Mouse (Mus musculus) granulocyte monocyte progenitor cell, adult 5-6 weeks (primary cell): ENCODE results near the gene 2610507B11Rik. TPM values are rescaled to one million over a fixed set of nuclear protein-coding genes. Genes with fewer than 3 reads are reported as not detected.
A peak's percentile ranks its signal among the peaks of the same experiment; 100 is the strongest.

Experiments
- ATAC-seq: replicated peaks from 2 replicates; pipeline ENCODE4 v1.8.0; 2016; ENCODE audit warnings: mild to moderate bottlenecking, moderate TSS enrichment, inconsistent platforms; ENCODE audit not compliant: poor library complexity, severe bottlenecking
- total RNA-seq, 2 experiments: library from RNA; stranded (forward) in 1 of 2; stranded (reverse) in 1 of 2; fragments of 200-712, 200-1000 nt in 1 of 2; fragments of >200 nt in 1 of 2; fragmentation: Nextera tagmentation in 1 of 2; gene quantifications; 2 replicates each; pipeline ENCODE4 v1.2.3; 2014 to 2017

Gene 2610507B11Rik
- total RNA-seq, 2 experiments from 2014 or later: 73.6 to 76.0 TPM

- no peak for ATAC-seq
These were observed 17.3 kb downstream of the 2610507B11Rik start for GRCm38 (mm10) chr11:78278853-78279252.

DNA sequence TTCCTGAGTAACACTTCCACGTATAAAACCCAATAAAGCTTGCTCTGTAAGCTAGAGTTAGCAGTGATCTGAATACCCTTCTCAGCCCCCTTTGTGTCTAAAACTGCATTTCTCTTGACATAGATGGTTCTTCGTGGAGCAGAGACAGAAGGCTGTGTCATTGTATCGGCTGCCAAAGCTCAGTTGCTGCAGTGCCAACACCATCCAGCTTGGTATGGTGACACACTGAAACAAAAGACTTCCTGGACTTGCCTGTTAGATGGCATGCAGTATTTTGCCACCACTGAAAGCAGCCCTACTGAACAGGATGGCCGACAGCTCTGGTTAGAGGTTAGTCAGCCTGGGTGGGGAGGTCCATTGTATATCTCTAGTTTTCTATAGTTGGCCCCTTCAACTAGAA lies 18.0 kb downstream of the 2610507B11Rik start:
- ATAC-seq: no peak

DNA sequence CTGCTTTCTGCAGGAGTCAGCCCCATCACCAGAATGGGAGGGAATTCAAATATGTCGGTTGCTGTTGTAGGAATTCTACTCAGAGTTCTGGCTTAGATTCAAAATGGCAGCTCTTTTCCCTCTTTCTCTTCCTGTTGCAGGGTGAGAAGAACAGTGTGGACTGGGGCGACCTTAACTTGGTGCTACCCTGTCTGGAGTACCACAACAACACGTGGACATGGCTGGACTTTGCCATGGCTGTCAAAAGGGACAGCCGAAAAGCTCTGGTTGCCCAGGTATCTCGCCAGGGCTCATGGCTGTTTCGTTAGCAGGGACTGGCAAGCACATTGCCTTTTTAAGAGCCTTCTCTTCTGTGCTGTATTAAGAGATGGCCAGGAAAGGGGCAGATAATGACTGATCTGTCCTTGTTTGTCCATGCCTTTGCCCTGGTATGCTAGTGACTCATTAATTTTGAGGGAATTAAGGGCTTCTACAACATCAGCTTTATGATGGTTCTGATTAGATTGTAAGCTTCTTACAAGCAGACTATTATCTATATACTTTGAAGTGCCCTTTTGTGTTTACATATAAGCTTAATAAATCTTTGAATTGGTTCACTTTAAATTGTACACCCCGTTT lies 27.7 kb downstream of the 2610507B11Rik start:
- no peak for ATAC-seq

- ATAC-seq: no peak
These were observed 29.1 kb downstream of the 2610507B11Rik start, which contains the start of gene BC030499 for GRCm38 (mm10) chr11:78290654-78291053. Gene BC030499 (plus strand): TSS chr11:78290841.

- no peak for ATAC-seq
These were observed 33.0 kb downstream of the 2610507B11Rik start for GRCm38 (mm10) chr11:78294585-78294984.

DNA sequence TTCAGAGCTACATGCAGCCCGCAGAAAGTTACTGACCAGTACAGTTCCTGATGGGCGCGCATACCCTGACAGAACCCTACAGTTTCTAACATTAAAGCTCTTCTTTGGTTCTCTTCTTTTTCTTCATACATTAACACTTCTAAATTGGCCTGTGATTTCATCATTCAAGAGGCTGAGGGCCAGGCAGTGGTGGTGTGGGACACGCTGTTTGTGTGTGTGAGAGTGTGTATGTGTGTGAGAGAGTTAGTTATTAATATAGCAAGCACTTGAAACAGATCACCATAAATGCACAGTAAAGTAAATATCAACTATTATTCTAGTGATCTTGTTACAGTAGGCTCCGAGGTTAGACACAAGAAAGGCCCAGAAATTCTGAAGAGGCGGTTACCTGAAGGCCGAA lies 39.4 kb downstream of the 2610507B11Rik start:
- ATAC-seq: peak; percentile 22; the same call in 1 of the 2 replicates

- ATAC-seq: peak; percentile 100
These were observed 40.0 kb downstream of the 2610507B11Rik start, which contains the start of gene Spag5 for GRCm38 (mm10) chr11:78301357-78302084. Gene Spag5 (plus strand): TSS chr11:78301529.

GRCm38 (mm10) chr11:78305272-78305671 lies 43.7 kb downstream of the 2610507B11Rik start:
- no peak for ATAC-seq

DNA sequence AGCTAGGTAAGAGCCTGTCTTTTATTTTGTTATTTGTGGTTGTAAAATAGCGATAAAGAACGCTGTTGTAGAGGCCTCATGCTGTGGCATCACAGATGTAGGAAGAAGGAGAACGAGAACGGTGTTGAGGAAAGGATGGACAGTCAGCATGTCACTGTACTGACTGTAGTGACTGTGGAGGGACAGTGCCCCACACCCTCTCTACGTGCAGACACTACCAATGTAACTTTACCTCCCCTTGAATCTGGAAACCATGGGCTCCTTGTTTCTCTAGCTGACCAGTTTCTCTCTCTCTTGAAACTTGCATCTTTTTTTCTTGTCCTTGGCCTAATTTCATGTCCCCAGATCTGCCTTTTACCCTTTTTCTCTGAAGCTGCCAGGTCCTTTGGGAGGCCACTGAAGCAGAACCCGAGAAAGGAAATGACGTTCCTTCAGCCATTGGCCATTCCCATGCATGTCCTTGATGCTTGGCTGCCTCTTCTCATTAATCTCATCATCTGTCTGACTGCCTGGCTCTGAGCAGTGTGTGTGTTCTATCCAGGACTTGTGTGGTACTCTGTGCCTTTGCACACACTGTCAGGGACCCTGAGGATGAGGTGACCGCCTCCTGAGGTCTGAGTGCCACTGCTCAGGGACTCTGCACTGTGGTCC lies 49.4 kb downstream of the 2610507B11Rik start:
- ATAC-seq: no peak

DNA sequence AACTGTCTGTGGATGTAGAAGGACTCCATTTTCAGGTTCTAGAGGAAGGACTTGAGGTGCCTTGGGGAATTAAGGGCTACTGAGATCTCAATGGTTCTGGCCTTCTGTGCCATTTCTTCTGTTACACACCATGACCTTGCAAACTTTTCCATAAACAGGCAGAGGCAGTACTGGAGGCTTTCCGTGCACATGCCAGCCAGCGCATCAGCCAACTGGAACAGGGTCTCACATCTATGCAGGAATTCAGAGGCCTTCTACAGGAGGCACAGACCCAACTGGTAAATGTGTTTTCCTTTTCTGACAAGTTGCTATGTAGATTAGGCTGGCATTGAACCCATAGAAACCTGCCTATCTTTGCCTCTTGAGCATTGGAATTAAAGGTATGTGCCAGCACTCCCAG lies 52.1 kb downstream of the 2610507B11Rik start:
- no peak for ATAC-seq

DNA sequence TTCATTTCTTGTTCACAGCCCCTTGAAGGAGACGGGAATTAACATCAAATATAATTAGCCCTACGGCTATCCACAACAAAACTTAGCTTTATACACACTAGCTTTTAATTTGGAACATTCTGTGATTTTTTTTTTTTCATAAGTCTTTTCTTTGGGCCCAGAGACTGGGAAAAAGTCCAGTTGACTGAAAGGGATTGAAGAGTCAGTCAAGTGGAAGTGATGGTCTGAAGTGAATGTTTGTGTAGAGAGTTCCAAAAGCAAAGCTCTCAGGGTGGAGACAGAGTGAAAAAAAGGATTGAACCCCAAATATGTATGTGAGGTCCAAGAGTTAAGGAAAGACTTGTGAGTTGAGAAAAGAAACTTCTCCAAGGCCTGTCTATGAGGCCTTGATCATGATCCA lies 56.9 kb downstream of the 2610507B11Rik start:
- ATAC-seq: no peak

- ATAC-seq: no peak
These were observed 60.7 kb downstream of the 2610507B11Rik start for GRCm38 (mm10) chr11:78322076-78322831.

DNA sequence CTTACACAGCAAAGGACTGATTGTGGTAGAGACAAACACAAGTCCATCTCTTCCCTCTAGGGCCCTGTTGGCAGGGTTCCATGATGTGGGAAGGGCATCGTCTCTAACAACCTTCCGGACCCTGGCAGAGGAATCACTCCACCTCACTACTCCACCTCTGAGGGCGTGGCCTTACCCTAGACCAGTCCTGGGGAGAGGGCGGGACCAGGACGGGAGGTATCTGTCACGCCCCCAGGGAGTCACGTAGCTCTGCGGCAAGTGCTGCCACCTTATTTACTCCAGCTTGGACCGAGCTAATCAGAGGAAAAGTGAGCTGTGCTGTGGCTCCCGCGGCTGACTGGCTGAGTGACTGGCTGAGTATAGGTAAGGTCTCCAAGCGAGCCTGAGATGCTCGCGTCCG lies 61.3 kb downstream of the 2610507B11Rik start, which contains the start of gene Aldoc:
TSS of gene Aldoc (plus strand) at position 109 of the 400 bp plus-strand sequence.
- peak; percentile 97 for ATAC-seq

DNA sequence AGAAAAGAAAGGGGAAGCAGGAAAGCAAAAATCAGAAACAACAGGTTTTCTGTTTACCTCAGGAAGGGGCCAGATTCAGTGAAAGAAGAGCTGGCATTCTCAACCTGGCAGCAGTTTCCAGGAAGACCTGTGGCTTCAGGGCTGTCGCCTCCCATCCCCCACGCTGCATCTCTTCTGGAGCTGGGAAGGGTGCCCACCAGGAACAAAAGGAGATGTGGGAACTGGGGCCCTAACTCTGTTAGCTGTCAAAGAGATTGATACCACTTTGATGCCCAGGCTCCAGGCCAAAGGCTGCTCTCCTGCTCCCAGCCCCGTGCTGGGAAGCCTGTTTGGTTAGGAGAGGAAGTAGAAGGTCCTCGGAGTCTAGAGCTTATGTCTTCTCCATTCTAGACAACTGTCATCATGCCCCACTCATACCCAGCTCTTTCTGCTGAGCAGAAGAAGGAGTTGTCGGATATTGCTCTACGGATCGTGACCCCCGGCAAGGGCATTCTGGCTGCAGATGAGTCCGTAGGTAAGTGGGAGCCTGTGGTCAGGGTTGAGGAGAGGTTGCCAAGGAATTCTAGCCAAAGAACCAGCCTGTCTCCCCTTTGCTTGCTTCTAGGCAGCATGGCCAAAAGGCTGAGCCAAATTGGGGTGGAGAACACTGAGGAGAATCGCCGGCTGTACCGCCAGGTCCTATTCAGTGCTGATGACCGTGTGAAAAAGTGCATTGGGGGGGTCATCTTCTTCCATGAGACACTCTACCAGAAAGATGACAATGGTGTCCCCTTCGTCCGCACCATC lies 62.6 kb downstream of the 2610507B11Rik start:
- ATAC-seq: no peak

DNA sequence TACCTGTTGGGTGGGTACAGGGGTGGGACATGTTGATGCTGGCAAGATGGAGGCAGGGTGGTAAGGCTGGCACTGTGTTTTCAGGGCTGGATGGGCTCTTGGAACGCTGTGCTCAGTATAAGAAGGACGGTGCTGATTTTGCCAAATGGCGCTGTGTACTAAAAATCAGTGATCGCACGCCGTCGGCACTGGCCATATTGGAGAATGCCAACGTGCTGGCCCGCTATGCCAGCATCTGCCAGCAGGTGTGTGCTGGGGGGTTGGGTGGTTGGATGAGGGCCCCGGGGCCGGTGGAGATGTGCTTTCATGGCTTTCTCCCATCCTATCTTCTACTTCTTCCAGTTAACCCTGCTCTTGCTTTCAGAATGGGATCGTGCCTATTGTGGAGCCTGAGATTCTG lies 63.4 kb downstream of the 2610507B11Rik start:
- no peak for ATAC-seq

GRCm38 (mm10) chr11:78327215-78327614 lies 65.7 kb downstream of the 2610507B11Rik start:
- no peak for ATAC-seq

DNA sequence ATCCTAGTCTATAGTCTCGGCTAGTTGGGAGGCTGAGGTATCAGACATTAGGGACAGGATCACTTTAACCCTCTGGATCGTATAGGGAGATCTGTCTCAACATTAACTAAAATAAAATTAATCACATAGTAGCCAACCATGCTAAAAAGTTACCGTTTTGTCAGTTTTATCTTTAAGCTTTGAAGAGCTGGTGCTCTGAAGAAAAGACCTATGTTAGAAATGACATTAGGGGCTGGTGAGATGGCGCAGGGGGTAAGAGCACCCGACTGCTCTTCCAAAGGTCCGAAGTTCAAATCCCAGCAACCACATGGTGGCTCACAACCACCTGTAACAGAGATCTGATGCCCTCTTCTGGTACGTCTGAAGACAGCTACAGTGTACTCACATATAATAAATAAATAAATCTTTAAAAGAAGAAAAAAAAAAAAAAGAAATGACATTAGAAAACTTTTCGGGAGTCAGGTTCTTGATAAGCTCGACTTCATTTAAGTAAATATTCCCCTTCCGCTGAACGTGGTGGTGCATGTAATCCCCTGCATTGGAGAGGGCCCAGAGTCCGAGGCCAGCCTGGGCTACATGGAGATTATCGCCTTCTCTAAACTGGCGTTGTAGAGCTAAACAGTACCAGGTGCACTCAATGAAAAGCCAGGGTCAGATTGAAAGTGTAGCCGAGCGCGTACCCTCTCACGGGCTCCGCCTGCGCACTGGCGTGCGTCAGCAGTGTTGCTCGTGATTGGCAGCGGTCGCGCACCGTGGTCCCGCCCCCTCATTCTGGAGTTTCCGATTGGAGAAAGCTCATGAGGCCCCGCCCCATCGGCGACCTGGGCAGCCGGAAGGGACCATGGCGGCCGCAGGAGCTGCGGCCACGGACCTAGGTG lies 66.3 kb downstream of the 2610507B11Rik start, which contains the start of gene Pigs:
TSS of gene Pigs (plus strand) at position 782 of the 878 bp plus-strand sequence.
- peak; percentile 98 for ATAC-seq

- no peak for ATAC-seq
These were observed 67.0 kb downstream of the 2610507B11Rik start for GRCm38 (mm10) chr11:78328512-78329056.
